Mouse (Mus musculus): Measurements from ENCODE around the gene Fam78b. TPM values are rescaled to one million over a fixed set of nuclear protein-coding genes. Genes with fewer than 3 reads are reported as not detected.

Fam78b gene
- polyA plus RNA-seq, 1 experiment from 2014 or later, result 5.1 TPM

DNA sequence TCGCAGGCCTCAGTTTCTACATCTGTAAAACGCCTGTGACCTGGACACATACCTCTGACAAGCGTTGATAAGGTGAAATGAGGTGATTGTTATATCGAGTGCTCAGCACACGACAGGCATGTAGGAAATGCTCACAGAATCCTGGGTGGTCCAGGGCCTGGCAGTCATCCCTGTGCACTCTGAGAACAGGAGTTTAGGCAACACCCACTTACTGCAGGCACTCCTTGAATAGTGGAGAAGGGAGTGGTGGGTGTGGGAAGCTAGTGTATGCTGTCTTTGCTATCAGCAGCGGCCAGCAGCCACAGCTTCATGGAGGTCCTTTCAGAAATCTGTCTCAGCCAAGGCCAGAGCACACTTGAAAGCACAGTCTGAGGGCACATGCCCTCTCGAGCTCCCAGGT lies 52.8 kb downstream of the Fam78b start:
- no peaks in the 10 kb centered on the region for H3K4me1 ChIP-seq (ENCODE audit: control insufficient read depth, insufficient read depth, low read depth, low read length)
- H3K9ac ChIP-seq (ENCODE audit: low read depth, low read length), result no peak overlapping the region
- H3K4me2 ChIP-seq (ENCODE audit: low read length), result no peak overlapping the region
- no peaks in the 10 kb centered on the region for H3K36me3 ChIP-seq (ENCODE audit: control insufficient read depth, insufficient read depth, low read length)
- ATAC-seq, result no peak
- H3K4me3 ChIP-seq (ENCODE audit: low read length), result no peak overlapping the region
- H3K27ac ChIP-seq (ENCODE audit: low read depth, low read length), result no peak overlapping the region
- 83% methylated on average over 7 of the region's 7 CpGs for WGBS
- H3K27me3 ChIP-seq (replicated peaks; ENCODE audit: control insufficient read depth, insufficient read depth, low read length), result no peaks in the 10 kb centered on the region
- H3K9me3 ChIP-seq (ENCODE audit: control insufficient read depth, low read length), result no peaks in the 10 kb centered on the region

DNA sequence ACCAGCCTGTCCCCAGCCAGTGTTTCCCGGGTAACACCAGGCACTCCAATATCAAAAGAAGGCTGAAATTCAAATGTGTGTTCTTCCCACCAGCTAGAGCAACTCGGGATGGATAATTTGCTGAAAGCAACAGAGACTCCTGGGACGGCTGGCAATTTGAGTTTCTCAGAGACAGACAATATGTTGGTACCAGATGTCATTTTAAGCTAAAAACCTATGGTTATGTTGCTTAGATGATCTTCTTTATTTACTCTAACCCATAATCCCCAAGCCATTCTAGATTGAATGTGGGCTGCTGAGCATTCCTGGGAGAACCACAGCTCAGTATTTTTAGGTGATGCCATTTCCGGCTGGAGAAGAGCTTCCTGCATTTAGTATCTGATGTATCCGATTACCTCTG lies 56.3 kb downstream of the Fam78b start:
- no peaks in the 10 kb centered on the region for H3K36me3 ChIP-seq (ENCODE audit: control insufficient read depth, insufficient read depth, low read length)
- H3K9me3 ChIP-seq (ENCODE audit: control insufficient read depth, low read length), result no peaks in the 10 kb centered on the region
- H3K27ac ChIP-seq (ENCODE audit: low read depth, low read length), result no peak overlapping the region
- ATAC-seq, result no peak
- H3K27me3 ChIP-seq (replicated peaks; ENCODE audit: control insufficient read depth, insufficient read depth, low read length), result no peaks in the 10 kb centered on the region
- 53% methylated on average over 5 of the region's 5 CpGs for WGBS
- H3K9ac ChIP-seq (ENCODE audit: low read depth, low read length), result no peak overlapping the region
- peaks cover 4% of the 10 kb centered on the region; the same call in 1 of the 2 replicates for H3K4me1 ChIP-seq (ENCODE audit: control insufficient read depth, insufficient read depth, low read depth, low read length)
- H3K4me2 ChIP-seq (ENCODE audit: low read length), result no peak overlapping the region
- no peak overlapping the region for H3K4me3 ChIP-seq (ENCODE audit: low read length)

GRCm38 (mm10) chr1:167059550-167060285 lies 58.5 kb downstream of the Fam78b start:
- 65% methylated on average over 9 of the region's 9 CpGs for WGBS
- peak; percentile 60; the same call in 1 of the 2 replicates for ATAC-seq
- H3K27ac ChIP-seq (ENCODE audit: low read depth, low read length), result no peak overlapping the region

GRCm38 (mm10) chr1:167063971-167064370 lies 62.8 kb downstream of the Fam78b start:
- H3K4me1 ChIP-seq (ENCODE audit: control insufficient read depth, insufficient read depth, low read depth, low read length), result peaks cover 21% of the 10 kb centered on the region
- no peaks in the 10 kb centered on the region for H3K27me3 ChIP-seq (replicated peaks; ENCODE audit: control insufficient read depth, insufficient read depth, low read length)
- no peak overlapping the region for H3K4me3 ChIP-seq (ENCODE audit: low read length)
- no peak overlapping the region for H3K4me2 ChIP-seq (ENCODE audit: low read length)
- no peaks in the 10 kb centered on the region for H3K9me3 ChIP-seq (ENCODE audit: control insufficient read depth, low read length)
- no peaks in the 10 kb centered on the region for H3K36me3 ChIP-seq (ENCODE audit: control insufficient read depth, insufficient read depth, low read length)
- no peak overlapping the region for H3K9ac ChIP-seq (ENCODE audit: low read depth, low read length)
- no peak for ATAC-seq
- H3K27ac ChIP-seq (ENCODE audit: low read depth, low read length), result no peak overlapping the region
- 55% methylated on average over 4 of the region's 4 CpGs for whole genome bisulfite sequencing

More at GRCm38 (mm10) chr1:167059550-167060285, 58.5 kb downstream of the Fam78b start:
- H3K4me2 ChIP-seq (ENCODE audit: low read length), result no peak overlapping the region
- H3K4me1 ChIP-seq (ENCODE audit: control insufficient read depth, insufficient read depth, low read depth, low read length), result peaks cover 4% of the 10 kb centered on the region; the same call in 1 of the 2 replicates
- H3K36me3 ChIP-seq (ENCODE audit: control insufficient read depth, insufficient read depth, low read length), result no peaks in the 10 kb centered on the region
- H3K9ac ChIP-seq (ENCODE audit: low read depth, low read length), result no peak overlapping the region
- H3K27me3 ChIP-seq (replicated peaks; ENCODE audit: control insufficient read depth, insufficient read depth, low read length), result no peaks in the 10 kb centered on the region
- H3K9me3 ChIP-seq (ENCODE audit: control insufficient read depth, low read length), result no peaks in the 10 kb centered on the region
- H3K4me3 ChIP-seq (ENCODE audit: low read length), result no peak overlapping the region

- Histone ChIP-seq H3K36me3 (ENCODE audit: control insufficient read depth, insufficient read depth, low read length) (no peaks in the 10 kb centered on the region), H3K27ac (ENCODE audit: low read depth, low read length) (no peak overlapping the region), H3K27me3 (replicated peaks; ENCODE audit: control insufficient read depth, insufficient read depth, low read length) (no peaks in the 10 kb centered on the region), H3K9ac (ENCODE audit: low read depth, low read length) (no peak overlapping the region), H3K4me2 (ENCODE audit: low read length) (no peak overlapping the region), H3K4me1 (ENCODE audit: control insufficient read depth, insufficient read depth, low read depth, low read length) (peaks cover 23% of the 10 kb centered on the region), H3K9me3 (ENCODE audit: control insufficient read depth, low read length) (no peaks in the 10 kb centered on the region), H3K4me3 (ENCODE audit: low read length) (no peak overlapping the region)
- no peak for ATAC-seq
- 25% methylated on average over 4 of the region's 4 CpGs for WGBS
These were observed 64.3 kb downstream of the Fam78b start for GRCm38 (mm10) chr1:167065541-167065940.

- no peak overlapping the region for H3K9ac ChIP-seq (ENCODE audit: low read depth, low read length)
- 43% methylated on average over 10 of the region's 10 CpGs for WGBS
- no peak overlapping the region for H3K27ac ChIP-seq (ENCODE audit: low read depth, low read length)
- H3K9me3 ChIP-seq (ENCODE audit: control insufficient read depth, low read length), result no peaks in the 10 kb centered on the region
- ATAC-seq, result 0 out of 2 replicates have a peak, but pooled peaks have one; percentile 4
- no peak overlapping the region for H3K4me3 ChIP-seq (ENCODE audit: low read length)
- H3K27me3 ChIP-seq (replicated peaks; ENCODE audit: control insufficient read depth, insufficient read depth, low read length), result no peaks in the 10 kb centered on the region
- H3K36me3 ChIP-seq (ENCODE audit: control insufficient read depth, insufficient read depth, low read length), result no peaks in the 10 kb centered on the region
- H3K4me2 ChIP-seq (ENCODE audit: low read length), result no peak overlapping the region
- H3K4me1 ChIP-seq (ENCODE audit: control insufficient read depth, insufficient read depth, low read depth, low read length), result peaks cover 23% of the 10 kb centered on the region
These were observed 64.8 kb downstream of the Fam78b start for GRCm38 (mm10) chr1:167065986-167066385.

GRCm38 (mm10) chr1:167066933-167067341 lies 65.7 kb downstream of the Fam78b start:
- Histone ChIP-seq H3K9ac (ENCODE audit: low read depth, low read length) (no peak overlapping the region), H3K4me3 (ENCODE audit: low read length) (no peak overlapping the region), H3K4me1 (ENCODE audit: control insufficient read depth, insufficient read depth, low read depth, low read length) (peaks cover 23% of the 10 kb centered on the region), H3K36me3 (ENCODE audit: control insufficient read depth, insufficient read depth, low read length) (no peaks in the 10 kb centered on the region), H3K9me3 (ENCODE audit: control insufficient read depth, low read length) (no peaks in the 10 kb centered on the region), H3K27me3 (replicated peaks; ENCODE audit: control insufficient read depth, insufficient read depth, low read length) (no peaks in the 10 kb centered on the region), H3K27ac (ENCODE audit: low read depth, low read length) (peak overlapping the region; percentile 41; the same call in 1 of the 2 replicates), H3K4me2 (ENCODE audit: low read length) (no peak overlapping the region)
- 35% methylated on average over 9 of the region's 9 CpGs for whole genome bisulfite sequencing
- peak; percentile 80 for ATAC-seq

GRCm38 (mm10) chr1:167069741-167070140 lies 68.5 kb downstream of the Fam78b start:
- Histone ChIP-seq H3K4me3 (ENCODE audit: low read length) (no peak overlapping the region), H3K4me2 (ENCODE audit: low read length) (no peak overlapping the region), H3K27me3 (replicated peaks; ENCODE audit: control insufficient read depth, insufficient read depth, low read length) (no peaks in the 10 kb centered on the region), H3K36me3 (ENCODE audit: control insufficient read depth, insufficient read depth, low read length) (no peaks in the 10 kb centered on the region), H3K27ac (ENCODE audit: low read depth, low read length) (0 out of 2 replicates have a peak overlapping the region, but pooled peaks have one; percentile 1), H3K9ac (ENCODE audit: low read depth, low read length) (no peak overlapping the region), H3K4me1 (ENCODE audit: control insufficient read depth, insufficient read depth, low read depth, low read length) (peaks cover 23% of the 10 kb centered on the region), H3K9me3 (ENCODE audit: control insufficient read depth, low read length) (no peaks in the 10 kb centered on the region)
- 40% methylated on average over 9 of the region's 9 CpGs for WGBS
- no peak; the same call in 1 of the 2 replicates for ATAC-seq

DNA sequence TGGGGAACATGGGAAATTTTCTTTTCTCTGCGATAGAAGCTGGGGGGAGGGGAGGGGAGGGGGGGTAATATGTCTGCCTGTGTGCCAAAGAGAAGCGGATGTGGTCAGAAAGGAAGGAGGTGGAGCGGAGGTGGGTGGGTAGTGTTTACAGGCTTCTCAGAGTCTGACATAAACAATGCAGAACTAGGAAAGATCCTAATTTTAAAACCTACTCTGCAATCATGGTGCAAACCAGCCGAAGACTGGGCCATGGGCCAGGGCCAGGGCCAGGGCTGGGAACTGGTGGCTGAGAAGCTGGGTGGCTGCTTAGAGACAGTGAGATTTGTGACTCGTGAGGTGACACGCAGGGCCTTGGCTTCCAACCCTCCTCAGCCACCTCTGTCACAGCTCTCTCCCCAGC lies 69.1 kb downstream of the Fam78b start:
- H3K9ac ChIP-seq (ENCODE audit: low read depth, low read length), result no peak overlapping the region
- no peak overlapping the region for H3K4me3 ChIP-seq (ENCODE audit: low read length)
- no peaks in the 10 kb centered on the region for H3K27me3 ChIP-seq (replicated peaks; ENCODE audit: control insufficient read depth, insufficient read depth, low read length)
- 72% methylated on average over 6 of the region's 6 CpGs for WGBS
- peaks cover 22% of the 10 kb centered on the region for H3K4me1 ChIP-seq (ENCODE audit: control insufficient read depth, insufficient read depth, low read depth, low read length)
- H3K36me3 ChIP-seq (ENCODE audit: control insufficient read depth, insufficient read depth, low read length), result no peaks in the 10 kb centered on the region
- no peak overlapping the region for H3K4me2 ChIP-seq (ENCODE audit: low read length)
- no peak for ATAC-seq
- H3K27ac ChIP-seq (ENCODE audit: low read depth, low read length), result 0 out of 2 replicates have a peak overlapping the region, but pooled peaks have one; percentile 1
- no peaks in the 10 kb centered on the region for H3K9me3 ChIP-seq (ENCODE audit: control insufficient read depth, low read length)
